Mouse (Mus musculus) midbrain, embryonic 10.5 days (tissue): ENCODE results near the gene Dars2. TPM values are rescaled to one million over a fixed set of nuclear protein-coding genes. Genes with fewer than 3 reads are reported as not detected.
A peak's percentile ranks its signal among the peaks of the same experiment; 100 is the strongest.

Experiments
- DNase-seq: peaks from one replicate; pipeline ENCODE4 v3.0.0-alpha.2; 2017; ENCODE audit warnings: low spot score
- H3K27ac ChIP-seq: fragments of 300-500 bp; sonication (generic); replicated peaks from 2 replicates; pipeline ENCODE4 v1.5.1; 2016; ENCODE audit warnings: mild to moderate bottlenecking
- H3K27me3 ChIP-seq: fragments of 300-500 bp; sonication (generic); 2 replicates; pipeline ENCODE4 v1.6.1; 2016; ENCODE audit warnings: low read depth, mild to moderate bottlenecking; ENCODE audit not compliant: poor library complexity, severe bottlenecking
- H3K36me3 ChIP-seq: fragments of 300-500 bp; sonication (generic); 2 replicates; pipeline ENCODE4 v1.6.1; 2016; ENCODE audit warnings: mild to moderate bottlenecking, moderate library complexity
- H3K4me1 ChIP-seq: fragments of 300-500 bp; sonication (generic); 2 replicates; pipeline ENCODE4 v1.6.1; 2016
- H3K4me3 ChIP-seq: fragments of 300-500 bp; sonication (generic); 2 replicates; pipeline ENCODE4 v1.5.1; 2016; ENCODE audit warnings: mild to moderate bottlenecking, moderate library complexity
- H3K9me3 ChIP-seq: fragments of 300-500 bp; sonication (generic); replicated peaks from 2 replicates; pipeline ENCODE4 v1.6.1; 2016; ENCODE audit warnings: mild to moderate bottlenecking
- WGBS: fragments of 180-500 bp; shearing (Covaris S2); methylation state at CpG from one replicate; pipeline ENCODE4 v1.1.7; 2016; 5-methylcytosine and 5-hydroxymethylcytosine counted together
- polyA plus RNA-seq: library from polyadenylated mRNA; unstranded; fragments of >200 nt; fragmentation: Nextera tagmentation; extraction: Ambion mirVana; gene quantifications from 2 replicates; pipeline ENCODE4 v1.2.1, GENCODE M21; 2016

Dars2 gene
- polyA plus RNA-seq, 1 experiment from 2014 or later: 72.3 TPM

DNA sequence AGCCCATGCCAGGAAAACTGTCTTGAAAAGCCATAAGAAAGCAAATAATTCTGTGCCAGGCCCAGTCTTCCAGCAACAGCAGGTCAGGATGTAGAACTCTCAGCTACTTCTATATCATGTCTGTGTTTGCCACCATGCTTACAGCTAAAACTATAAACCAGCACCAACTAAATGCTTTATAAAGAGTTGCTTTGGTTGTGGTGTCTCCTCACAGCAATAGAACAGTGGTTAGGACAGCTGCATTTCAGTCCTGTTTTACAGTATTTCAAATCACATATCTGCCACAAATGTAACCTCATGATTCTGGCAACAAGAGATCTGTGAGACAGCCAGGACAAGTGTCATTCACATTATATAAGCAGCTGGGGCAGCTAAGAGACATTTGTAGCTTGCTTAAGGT lies 29.6 kb downstream of the Dars2 start:
- H3K27ac ChIP-seq: no peak overlapping the region
- DNase-seq: no peak
- H3K4me3 ChIP-seq: no peak overlapping the region
- peaks cover 98% of the 10 kb centered on the region for H3K36me3 ChIP-seq
- no peaks in the 10 kb centered on the region for H3K27me3 ChIP-seq
- H3K4me1 ChIP-seq: peaks cover 35% of the 10 kb centered on the region
- H3K9me3 ChIP-seq: no peaks in the 10 kb centered on the region

GRCm38 (mm10) chr1:161040426-161040770 lies 30.1 kb downstream of the Dars2 start:
- H3K27me3 ChIP-seq: no peaks in the 10 kb centered on the region
- peaks cover 35% of the 10 kb centered on the region for H3K4me1 ChIP-seq
- peak; percentile 31 for DNase-seq
- H3K27ac ChIP-seq: peak overlapping the region; percentile 65; the same call in 1 of the 2 replicates
- H3K36me3 ChIP-seq: peaks cover 98% of the 10 kb centered on the region
- 53% methylated on average over 1 of the region's 1 CpGs for WGBS
- H3K9me3 ChIP-seq: no peaks in the 10 kb centered on the region
- no peak overlapping the region for H3K4me3 ChIP-seq

- DNase-seq: peak; percentile 65
- peaks cover 94% of the 10 kb centered on the region for H3K36me3 ChIP-seq
- no peaks in the 10 kb centered on the region for H3K9me3 ChIP-seq
- 9% methylated on average over 3 of the region's 3 CpGs for WGBS
- H3K27ac ChIP-seq: peak overlapping the region; percentile 65
- H3K4me1 ChIP-seq: peaks cover 35% of the 10 kb centered on the region
- H3K27me3 ChIP-seq: no peaks in the 10 kb centered on the region
- H3K4me3 ChIP-seq: 0 out of 2 replicates have a peak overlapping the region, but pooled peaks have one; percentile 11
These were observed 30.6 kb downstream of the Dars2 start for GRCm38 (mm10) chr1:161039741-161040425.

DNA sequence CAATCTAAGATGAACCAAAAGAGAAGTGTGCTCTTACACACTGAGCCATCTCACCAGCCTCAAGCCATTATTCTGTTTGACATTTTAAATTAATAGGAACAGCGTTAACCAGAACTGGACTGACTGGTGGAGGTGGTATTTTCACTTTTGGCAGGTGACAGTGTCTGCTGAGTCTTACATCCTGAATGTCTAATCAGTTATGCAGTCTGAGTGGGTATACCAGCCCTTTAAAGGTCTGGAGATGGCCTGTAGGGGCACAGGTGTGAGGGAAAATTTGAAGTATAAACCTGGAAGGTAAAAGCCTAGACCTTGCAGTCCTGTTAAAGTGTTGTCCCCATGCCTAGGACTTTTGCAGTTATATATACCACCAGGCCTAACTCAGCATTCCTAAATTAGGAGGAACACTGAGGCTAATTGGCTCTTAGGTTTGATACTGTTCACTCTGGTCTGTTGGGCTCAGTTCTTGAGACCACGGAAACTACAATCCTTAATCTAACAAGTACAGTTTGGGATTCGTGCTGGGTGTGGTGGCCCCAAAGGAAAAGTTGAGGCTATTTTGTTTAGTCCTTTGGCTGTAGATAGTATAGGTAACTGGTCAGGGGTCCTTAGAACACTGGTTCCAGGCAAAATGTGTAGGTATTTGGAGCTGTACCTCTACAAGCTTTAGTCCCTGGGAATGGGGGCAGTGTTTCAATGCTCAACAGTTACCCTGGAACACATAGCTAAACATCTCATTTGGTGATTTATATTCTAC lies 31.3 kb downstream of the Dars2 start:
- Histone ChIP-seq H3K9me3 (no peaks in the 10 kb centered on the region), H3K27me3 (no peaks in the 10 kb centered on the region), H3K4me3 (0 out of 2 replicates have a peak overlapping the region, but pooled peaks have one; percentile 11), H3K4me1 (peaks cover 35% of the 10 kb centered on the region), H3K27ac (no peak overlapping the region), H3K36me3 (peaks cover 86% of the 10 kb centered on the region)
- 7% methylated on average over 3 of the region's 3 CpGs for WGBS
- DNase-seq: peak; percentile 43

DNA sequence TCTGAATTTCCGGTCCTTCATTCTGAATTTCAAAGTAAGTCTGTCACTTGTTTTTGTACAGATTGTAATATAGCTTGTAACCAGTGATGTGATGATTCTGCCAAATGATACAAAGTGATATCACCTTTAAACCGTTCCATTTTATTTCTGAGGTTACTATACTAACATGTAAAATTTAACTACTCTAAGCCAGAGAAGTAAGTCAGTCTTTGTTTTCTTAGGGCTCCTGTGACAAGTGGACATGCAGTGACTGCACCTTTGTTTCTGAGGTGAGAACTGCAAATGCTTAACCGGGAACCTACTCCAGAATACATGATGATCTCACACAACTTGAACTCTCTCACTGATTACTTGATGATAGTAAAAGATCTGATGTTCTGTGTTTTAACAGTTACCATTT lies 32.5 kb downstream of the Dars2 start:
- Histone ChIP-seq H3K4me1 (peaks cover 45% of the 10 kb centered on the region), H3K27ac (no peak overlapping the region), H3K4me3 (peak overlapping the region; percentile 67), H3K36me3 (peaks cover 75% of the 10 kb centered on the region), H3K27me3 (no peaks in the 10 kb centered on the region), H3K9me3 (no peaks in the 10 kb centered on the region)
- DNase-seq: no peak
- WGBS: 50% methylated on average over 3 of the region's 3 CpGs

- Histone ChIP-seq H3K27ac (peak overlapping the region; percentile 97), H3K36me3 (peaks cover 73% of the 10 kb centered on the region), H3K4me1 (peaks cover 45% of the 10 kb centered on the region), H3K27me3 (no peaks in the 10 kb centered on the region), H3K4me3 (peak overlapping the region; percentile 67), H3K9me3 (no peaks in the 10 kb centered on the region)
- WGBS: 37% methylated on average over 3 of the region's 3 CpGs
- DNase-seq: no peak
These were observed 32.9 kb downstream of the Dars2 start for GRCm38 (mm10) chr1:161037599-161037998.

DNA sequence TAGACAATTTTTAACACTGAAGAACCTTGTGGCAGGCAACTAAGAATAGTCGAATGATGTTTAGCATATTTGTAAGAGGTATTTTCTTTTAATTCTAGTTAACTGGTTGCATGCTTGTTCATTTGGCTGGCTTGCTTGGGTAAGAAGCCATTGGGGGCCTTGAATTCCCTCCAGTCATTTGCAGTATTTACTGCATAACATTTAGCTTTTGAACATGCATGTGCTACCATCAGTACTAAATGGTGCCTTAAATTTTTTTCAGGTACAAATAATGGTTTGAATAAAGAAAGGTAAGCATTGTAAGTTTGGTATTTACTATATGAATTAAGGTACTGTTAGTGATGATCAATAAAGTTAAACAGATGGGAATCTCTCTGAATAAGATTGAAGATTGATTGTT lies 33.4 kb downstream of the Dars2 start:
- 0% methylated on average over 1 of the region's 1 CpGs for WGBS
- H3K9me3 ChIP-seq: no peaks in the 10 kb centered on the region
- no peak for DNase-seq
- peak overlapping the region; percentile 67 for H3K4me3 ChIP-seq
- peaks cover 73% of the 10 kb centered on the region for H3K36me3 ChIP-seq
- no peaks in the 10 kb centered on the region for H3K27me3 ChIP-seq
- peak overlapping the region; percentile 97 for H3K27ac ChIP-seq
- peaks cover 45% of the 10 kb centered on the region for H3K4me1 ChIP-seq

GRCm38 (mm10) chr1:161036411-161036841 lies 34.0 kb downstream of the Dars2 start:
- Histone ChIP-seq H3K27ac (peak overlapping the region; percentile 97), H3K4me3 (peak overlapping the region; percentile 67), H3K4me1 (peaks cover 45% of the 10 kb centered on the region), H3K9me3 (no peaks in the 10 kb centered on the region), H3K27me3 (no peaks in the 10 kb centered on the region), H3K36me3 (peaks cover 73% of the 10 kb centered on the region)
- DNase-seq: peak; percentile 34
- under 1% methylated on average over 5 of the region's 5 CpGs for WGBS

DNA sequence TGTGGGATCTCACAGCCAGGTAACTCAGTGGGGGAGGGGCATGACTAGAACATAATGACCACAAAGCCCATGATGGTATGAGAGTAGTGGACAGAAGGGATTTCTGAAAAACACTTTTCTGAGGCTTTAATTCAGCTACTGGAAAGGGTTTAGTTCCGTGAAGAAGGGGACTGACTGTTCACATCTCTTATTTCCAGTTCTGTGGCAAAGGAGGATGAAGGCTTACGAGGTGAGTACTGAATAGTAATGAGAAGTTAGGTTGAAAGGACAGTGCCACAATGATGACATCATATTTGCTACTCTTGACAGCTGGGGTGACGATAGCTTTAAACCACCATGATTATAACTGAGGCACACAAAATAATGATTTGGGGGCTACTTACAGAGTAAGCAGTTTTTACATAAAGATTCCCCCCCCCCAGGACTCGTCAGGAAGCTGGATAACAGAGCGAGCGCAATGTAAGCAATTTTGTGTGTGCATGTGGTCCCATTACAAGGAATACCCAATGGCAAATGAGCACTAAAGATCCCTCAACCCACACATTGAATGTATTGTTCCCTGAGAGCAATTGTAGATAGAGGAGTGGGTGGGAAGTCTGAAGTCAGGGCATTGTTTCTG lies 34.6 kb downstream of the Dars2 start:
- DNase-seq: peak; percentile 36
- H3K36me3 ChIP-seq: peaks cover 73% of the 10 kb centered on the region
- H3K27ac ChIP-seq: peak overlapping the region; percentile 97
- WGBS: 0% methylated on average over 6 of the region's 6 CpGs
- peaks cover 45% of the 10 kb centered on the region for H3K4me1 ChIP-seq
- H3K9me3 ChIP-seq: no peaks in the 10 kb centered on the region
- no peaks in the 10 kb centered on the region for H3K27me3 ChIP-seq
- peak overlapping the region; percentile 67 for H3K4me3 ChIP-seq

DNA sequence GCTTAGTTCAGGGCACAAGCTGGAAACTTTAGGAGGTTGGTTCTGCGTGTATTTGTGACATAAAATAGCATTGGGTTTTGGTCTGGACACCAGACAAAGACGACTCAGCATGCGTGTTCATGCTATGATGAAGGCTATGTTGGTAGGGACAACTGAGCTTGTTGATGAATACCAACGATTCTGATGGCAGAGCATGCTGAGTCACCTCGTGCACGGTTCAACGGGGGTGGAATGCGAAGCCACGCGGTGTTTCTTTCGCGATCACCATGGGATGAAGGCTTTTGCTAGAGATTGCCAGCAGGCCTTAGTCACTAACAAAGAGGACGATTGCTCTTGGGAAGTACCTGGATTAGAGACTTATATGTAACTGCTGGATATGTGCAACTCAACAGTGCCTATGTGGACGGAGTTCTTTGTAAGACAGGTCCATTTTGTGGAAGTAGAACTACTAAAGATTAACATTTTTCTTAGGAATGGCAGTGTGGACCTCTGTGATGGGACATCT lies 35.1 kb downstream of the Dars2 start:
- no peaks in the 10 kb centered on the region for H3K9me3 ChIP-seq
- peaks cover 45% of the 10 kb centered on the region for H3K4me1 ChIP-seq
- DNase-seq: no peak
- peaks cover 74% of the 10 kb centered on the region for H3K36me3 ChIP-seq
- peak overlapping the region; percentile 97 for H3K27ac ChIP-seq
- WGBS: 0% methylated on average over 14 of the region's 14 CpGs
- peak overlapping the region; percentile 67 for H3K4me3 ChIP-seq
- H3K27me3 ChIP-seq: no peaks in the 10 kb centered on the region

- Histone ChIP-seq H3K4me1 (peaks cover 40% of the 10 kb centered on the region), H3K36me3 (peaks cover 75% of the 10 kb centered on the region), H3K9me3 (no peaks in the 10 kb centered on the region), H3K27ac (peak within 1 kb of the TSS; percentile 97), H3K4me3 (peak within 1 kb of the TSS; percentile 67), H3K27me3 (no peaks in the 10 kb centered on the region)
- peak; percentile 100 for DNase-seq
- WGBS: under 1% methylated on average over 73 of the region's 76 CpGs
These were observed 35.8 kb downstream of the Dars2 start, which contains the start of gene Zbtb37 for GRCm38 (mm10) chr1:161034435-161035280. Gene Zbtb37, minus strand, starts transcription at chr1:161034849.

DNA sequence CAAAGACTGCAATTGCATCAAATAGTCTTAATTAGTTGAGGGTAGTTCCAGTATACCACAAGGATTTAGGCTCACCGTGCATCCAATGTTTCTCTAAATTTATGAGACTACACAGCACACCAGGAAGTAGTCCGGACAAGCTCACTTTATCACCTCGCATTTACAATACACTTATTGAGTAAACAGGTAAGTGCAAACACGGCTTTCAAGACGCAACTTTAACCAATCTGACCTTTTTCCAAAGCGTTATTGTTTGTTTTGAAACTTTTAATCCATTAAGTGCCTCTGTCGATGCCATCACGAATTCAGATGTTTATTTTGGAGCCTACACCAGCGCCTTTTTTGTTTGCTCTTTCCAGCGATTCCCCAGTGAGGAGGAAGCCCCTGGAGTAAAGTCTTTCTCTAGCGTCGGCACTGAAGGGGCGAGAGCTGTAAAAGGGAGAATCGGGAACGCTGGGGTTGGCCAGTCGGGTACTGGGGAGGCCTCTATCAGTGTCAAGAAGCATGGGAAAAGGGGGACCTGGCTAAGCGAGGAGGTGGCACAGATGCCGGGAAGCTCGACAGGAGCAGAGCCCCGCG lies 36.5 kb downstream of the Dars2 start:
- Histone ChIP-seq H3K4me3 (peak overlapping the region; percentile 67), H3K36me3 (peaks cover 75% of the 10 kb centered on the region), H3K27ac (peak overlapping the region; percentile 97), H3K27me3 (no peaks in the 10 kb centered on the region), H3K4me1 (peaks cover 33% of the 10 kb centered on the region), H3K9me3 (no peaks in the 10 kb centered on the region)
- WGBS: 3% methylated on average over 21 of the region's 21 CpGs
- DNase-seq: no peak
